Mouse (Mus musculus) left cerebral cortex, postnatal 14 days (tissue): ENCODE data around the gene Cd40lg. TPM values are rescaled to one million over a fixed set of nuclear protein-coding genes. Genes with fewer than 3 reads are reported as not detected.

Experiments used
- DNase-seq, 2 experiments: peaks; one replicate each; pipeline ENCODE4 v3.0.0; 2021 to 2022; ENCODE audit warnings: low spot score in 2 of 2, mixed read lengths in 1 of 2
- intact Hi-C: fragments of 180-260 bp; cut with DNase I; formaldehyde crosslinking; loops from one replicate; pipeline ENCODE4 v1.15.1; 2025
- total RNA-seq, 2 experiments: library from RNA; stranded (reverse); gene quantifications; 2 replicates each; pipeline ENCODE4 v1.2.3; 2021

The Cd40lg gene
- total RNA-seq, 2 experiments from 2014 or later: not detected

- intact Hi-C loops: no loop called here
- no peak for DNase-seq
Observed at GRCm38 (mm10) chrX:57253329-57254055, 41.5 kb downstream of the Cd40lg start.

- DNase-seq: peak; percentile 16 to 22
- intact Hi-C loops: no loop called here
Observed at GRCm38 (mm10) chrX:57260744-57261143, 48.8 kb downstream of the Cd40lg start.

GRCm38 (mm10) chrX:57263515-57263914 is 51.6 kb downstream of the Cd40lg start:
- intact Hi-C loops: no loop called here
- no peak for DNase-seq

Other genes starting within 250 kb of the Cd40lg start
- under 1 TPM in 1 of 2 experiments, not detected in 1; 0.27 TPM for gene Brs3, start 169.1 kb upstream of the Cd40lg start, total RNA-seq
- 10 to 100 TPM; 52.1 to 53.1 TPM for gene Htatsf1, start 158.6 kb upstream of the Cd40lg start, total RNA-seq
- not detected for gene Vgll1, start 124.0 kb upstream of the Cd40lg start, total RNA-seq
- 10 to 100 TPM in 1 of 2 experiments, 1 to 10 TPM in 1; 10.0 to 12.9 TPM for gene Arhgef6, start 126.6 kb downstream of the Cd40lg start, total RNA-seq
- gene Rbmx, start 180.9 kb downstream of the Cd40lg start, total RNA-seq: 10 to 100 TPM; 42.9 to 46.7 TPM
- not detected for gene Gm364, start 197.0 kb downstream of the Cd40lg start, total RNA-seq